In the genomic region with DNA sequence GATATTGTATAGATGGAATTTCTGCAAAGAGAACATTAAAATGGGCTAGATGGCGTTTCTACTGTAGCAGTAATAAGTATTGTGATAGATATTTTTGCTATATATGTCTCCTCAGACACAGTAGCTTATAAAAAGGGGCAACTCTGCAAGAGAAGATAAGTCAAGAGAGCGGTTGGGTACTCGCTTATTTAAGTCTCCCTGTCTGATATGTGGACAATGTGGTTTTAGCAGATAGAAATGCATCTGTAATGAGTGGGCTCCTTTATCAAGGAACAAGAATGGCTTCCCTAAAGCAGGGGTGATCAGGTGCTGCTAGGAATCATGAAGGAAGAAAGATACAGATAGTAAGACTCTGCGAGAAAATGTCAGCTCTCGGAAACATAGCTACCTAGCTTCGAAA, we compare ENCODE assay signal across 25 mouse cellular contexts. TPM values are rescaled to one million over a fixed set of nuclear protein-coding genes. Genes with fewer than 3 reads are reported as not detected.
A peak's percentile ranks its signal among the peaks of the same experiment; 100 is the strongest.
DNase-seq lines count a peak whose midpoint lies in the region; ATAC-seq lines count a peak whose summit lies in the region.
"Had no signal": no experiment of that assay in that cellular context is flagged by ENCODE, and none has a peak within 500 bp of the region (broad histone marks: within the 10 kb centered on the region; RNA-seq: fewer than 3 reads in every experiment).

No protein-coding gene starts in this region.

- WGBS in liver, embryonic 11.5 days, result 53% methylated on average over 6 of the region's 6 CpGs
- WGBS in liver, embryonic 15.5 days (ENCODE audit: insufficient replicate concordance), result 34% methylated on average over 6 of the region's 6 CpGs

- no peaks in the 10 kb centered on the region for H3K27me3 ChIP-seq in liver, embryonic 11.5 days (replicated peaks; ENCODE audit: control insufficient read depth, insufficient read depth, low read length)
- H3K27me3 ChIP-seq in liver, embryonic 15.5 days, result no peaks in the 10 kb centered on the region
- H3K27me3 ChIP-seq: embryonic facial prominence, embryonic 13.5 days; forebrain, embryonic 12.5 days; heart, embryonic 13.5 days; hindbrain, embryonic 15.5 days had no signal

- H3K4me1 ChIP-seq in liver, embryonic 11.5 days (replicated peaks; ENCODE audit: control insufficient read depth, insufficient read depth, low read length), result no peaks in the 10 kb centered on the region; the same call in 1 of the 2 replicates
- 0 out of 2 replicates have a peak, but pooled peaks cover 11% of the 10 kb centered on the region for H3K4me1 ChIP-seq in liver, embryonic 15.5 days (replicated peaks)
- H3K4me1 ChIP-seq: forebrain, embryonic 12.5 days; heart, embryonic 13.5 days; hindbrain, embryonic 15.5 days had no signal

- peak; percentile 91 for ATAC-seq in liver, embryonic 11.5 days (replicated peaks; ENCODE audit: low FRiP score)
- peak; percentile 75 for ATAC-seq in liver, embryonic 15.5 days (ENCODE audit: insufficient read depth)
- ATAC-seq in megakaryocyte-erythroid progenitor cell, adult 5-6 weeks (replicated peaks; ENCODE audit: low FRiP score, low TSS enrichment, poor library complexity, severe bottlenecking), result peak; percentile 63
- ATAC-seq: forebrain, postnatal 0 days had no signal

- H3K27ac ChIP-seq in liver, embryonic 11.5 days (ENCODE audit: low read depth, low read length), result no peak overlapping the region
- 0 out of 2 replicates have a peak overlapping the region, but pooled peaks have one; percentile 26 for H3K27ac ChIP-seq in liver, embryonic 15.5 days (replicated peaks)
- H3K27ac ChIP-seq: embryonic facial prominence, embryonic 13.5 days; forebrain, embryonic 12.5 days; heart, embryonic 13.5 days; hindbrain, embryonic 15.5 days had no signal

- DNase-seq in liver, embryonic 11.5 days (ENCODE audit: low spot score), result no peak
- no peak for DNase-seq in liver
- DNase-seq in c-Kit-positive CD71-positive TER-119-positive erythroid progenitor cells, embryonic 14.5 days (ENCODE audit: low spot score), result peak; percentile 15
- DNase-seq in heart, adult 9 months (ENCODE audit: low spot score in 2 of 2), result no peak
- no peak for DNase-seq in frontal cortex, postnatal 36 days (ENCODE audit: low spot score in 2 of 2)
- DNase-seq in right cerebral cortex, postnatal 14 days, result no peak
- DNase-seq: adrenal gland, adult 8-10 months; adrenal gland, postnatal 36 days; cerebellum, adult 11-12 months; cerebellum, adult 9-10 months; cerebellum, postnatal 36 days; forebrain, postnatal 0 days; gastrocnemius, postnatal 36 days; heart, adult 18-20 months; heart, postnatal 36 days had no signal

- no peak overlapping the region for H3K4me3 ChIP-seq in liver, embryonic 11.5 days (ENCODE audit: low read depth, low read length)
- H3K4me3 ChIP-seq in liver, embryonic 15.5 days (replicated peaks), result no peak overlapping the region
- H3K4me3 ChIP-seq: embryonic facial prominence, embryonic 13.5 days; forebrain, embryonic 12.5 days; heart, embryonic 13.5 days; hindbrain, embryonic 15.5 days had no signal

- H3K4me2 ChIP-seq in liver, embryonic 11.5 days, result no peak overlapping the region
- no peak overlapping the region for H3K4me2 ChIP-seq in liver, embryonic 15.5 days
- H3K4me2 ChIP-seq: embryonic facial prominence, embryonic 13.5 days; forebrain, embryonic 12.5 days; heart, embryonic 13.5 days; hindbrain, embryonic 15.5 days had no signal

- no peak overlapping the region for H3K9ac ChIP-seq in liver, embryonic 11.5 days (ENCODE audit: low read depth, low read length)
- H3K9ac ChIP-seq in liver, embryonic 15.5 days, result no peak overlapping the region
- H3K9ac ChIP-seq: embryonic facial prominence, embryonic 13.5 days; forebrain, embryonic 12.5 days; forebrain, postnatal 0 days; heart, embryonic 13.5 days; hindbrain, embryonic 15.5 days had no signal

- H3K36me3 ChIP-seq in liver, embryonic 11.5 days (ENCODE audit: control insufficient read depth, insufficient read depth, low read length), result no peaks in the 10 kb centered on the region
- no peaks in the 10 kb centered on the region for H3K36me3 ChIP-seq in liver, embryonic 15.5 days (replicated peaks)
- H3K36me3 ChIP-seq: embryonic facial prominence, embryonic 13.5 days; forebrain, embryonic 12.5 days; heart, embryonic 13.5 days; hindbrain, embryonic 15.5 days had no signal

- no peaks in the 10 kb centered on the region for H3K9me3 ChIP-seq in liver, embryonic 11.5 days (ENCODE audit: control insufficient read depth, low read length)
- no peaks in the 10 kb centered on the region for H3K9me3 ChIP-seq in liver, embryonic 15.5 days (replicated peaks)
- H3K9me3 ChIP-seq: embryonic facial prominence, embryonic 13.5 days; forebrain, embryonic 12.5 days; heart, embryonic 13.5 days; hindbrain, embryonic 15.5 days had no signal

RNA-seq across cellular contexts. Expression of a gene that starts 18.2 kb away (rescaled TPM):
- 0.12 and 0.40 TPM in 2 replicates for polyA plus RNA-seq in liver, embryonic 11.5 days (2014; fragmentation: Nextera tagmentation; extraction: Ambion mirVana)
- polyA plus RNA-seq in liver, embryonic 15.5 days (2015; fragmentation: Nextera tagmentation; extraction: Ambion mirVana), result 0.02 TPM in 1 of 2 replicates, not detected in the other
- not detected in 2 replicates for total RNA-seq in megakaryocyte-erythroid progenitor cell, adult 5-6 weeks (2014; fragmentation: Nextera tagmentation)
- not detected in 2 replicates for total RNA-seq in megakaryocyte-erythroid progenitor cell, adult 5-6 weeks (2017)
- polyA plus RNA-seq: C2C12 had no signal

RNA-seq across cellular contexts. Expression of a gene that starts 39.9 kb away (rescaled TPM):
- 0.27 TPM in 1 of 2 replicates, not detected in the other for polyA plus RNA-seq in liver, embryonic 11.5 days (2014; fragmentation: Nextera tagmentation; extraction: Ambion mirVana)
- not detected in 2 replicates for polyA plus RNA-seq in liver, embryonic 15.5 days (2015; fragmentation: Nextera tagmentation; extraction: Ambion mirVana)
- not detected in 2 replicates for total RNA-seq in megakaryocyte-erythroid progenitor cell, adult 5-6 weeks (2014; fragmentation: Nextera tagmentation)
- total RNA-seq in megakaryocyte-erythroid progenitor cell, adult 5-6 weeks (2017), result not detected in 2 replicates
- total RNA-seq: adrenal gland, adult 8-10 months; adrenal gland, postnatal 36 days; forebrain, postnatal 0 days; gastrocnemius, adult 8-10 months; gastrocnemius, postnatal 36 days; heart, postnatal 36 days had no signal
- polyA plus RNA-seq: C2C12; embryonic facial prominence, embryonic 13.5 days; forebrain, embryonic 12.5 days; heart, postnatal 0 days; hindbrain, embryonic 11.5 days; hindbrain, embryonic 15.5 days had no signal

RNA-seq across cellular contexts. Expression of a gene that starts 49.4 kb away (rescaled TPM):
- 12.0 TPM in 2 replicates for polyA plus RNA-seq in liver, embryonic 11.5 days (2014; fragmentation: Nextera tagmentation; extraction: Ambion mirVana)
- 5.5 and 6.1 TPM in 2 replicates for polyA plus RNA-seq in liver, embryonic 15.5 days (2015; fragmentation: Nextera tagmentation; extraction: Ambion mirVana)
- 21.0 and 27.1 TPM in 2 replicates for total RNA-seq in megakaryocyte-erythroid progenitor cell, adult 5-6 weeks (2014; fragmentation: Nextera tagmentation)
- total RNA-seq in megakaryocyte-erythroid progenitor cell, adult 5-6 weeks (2017), result 48.6 and 52.0 TPM in 2 replicates
